Mouse (Mus musculus) ovary, postnatal 36 days (tissue): ENCODE results near the gene Tefm.
"Not testable (repeated sequence)": the region's sequence is repeated elsewhere in the genome, so short reads cannot be mapped to it uniquely, and the experiment has no call there.

Source experiments
- DNase-seq: peaks from one replicate; pipeline ENCODE4 v3.0.0; 2022; ENCODE audit warnings: low spot score, mixed read lengths

The Tefm gene

DNA sequence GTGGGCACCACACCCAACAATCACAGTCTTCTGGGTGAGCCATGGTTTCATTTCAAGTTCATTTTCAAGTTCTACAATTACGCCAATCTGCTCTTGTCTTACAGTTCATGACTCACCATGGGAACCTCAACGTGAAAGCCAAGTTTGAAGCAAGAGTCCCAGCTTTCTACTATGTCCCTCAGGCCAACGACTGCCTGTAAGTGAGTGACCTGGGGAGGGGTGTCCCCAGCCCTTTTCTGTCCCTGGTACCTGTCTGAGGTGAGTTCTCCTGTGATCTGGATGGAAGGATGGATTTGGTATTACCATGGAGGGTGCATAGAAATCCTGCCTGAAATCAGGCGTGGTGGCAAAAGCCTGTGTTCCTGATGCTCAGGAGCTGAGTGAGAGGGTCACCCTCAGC is 14.9 kb upstream of the Tefm start:
- no peak for DNase-seq

DNA sequence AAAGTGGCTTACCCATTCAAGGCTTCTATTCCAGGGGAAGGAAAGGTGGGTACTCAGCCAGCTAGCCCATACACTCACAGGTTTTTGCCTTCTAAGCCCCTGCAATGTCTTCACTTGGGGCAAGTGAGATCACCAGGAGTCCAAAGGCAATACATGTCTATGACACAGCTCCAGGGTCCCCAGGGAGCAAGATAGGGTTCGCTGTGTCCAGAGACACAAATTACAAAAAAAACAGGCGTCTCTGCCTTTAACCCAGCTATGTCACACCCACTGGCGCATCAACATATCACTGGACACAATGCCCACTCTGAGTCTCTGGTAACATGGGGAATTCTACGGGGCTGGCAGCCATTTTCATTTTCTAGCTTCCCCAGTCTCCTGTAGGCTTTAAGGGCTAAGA is 14.0 kb upstream of the Tefm start:
- no peak for DNase-seq

DNA sequence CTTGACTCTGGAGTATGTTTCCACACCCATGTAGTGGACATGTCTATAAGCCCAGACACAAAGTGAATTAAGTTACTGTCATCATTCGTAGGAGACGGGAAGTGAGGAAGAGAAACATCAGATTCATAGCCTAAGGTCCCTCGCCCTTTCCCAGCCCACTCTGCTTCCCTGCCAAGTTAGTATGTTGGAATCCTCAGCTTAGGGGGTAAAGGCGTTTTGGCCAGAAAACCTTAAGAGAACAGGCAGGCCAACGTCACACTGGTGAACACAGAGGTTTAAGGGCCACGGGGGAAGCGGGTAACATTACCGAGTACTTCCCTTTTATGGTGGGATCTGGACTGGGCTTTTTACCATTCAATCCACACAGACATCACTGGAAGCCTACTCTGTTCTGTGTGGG is 13.6 kb upstream of the Tefm start:
- DNase-seq, result no peak

GRCm38 (mm10) chr11:80154501-80154900 is 12.5 kb upstream of the Tefm start:
- DNase-seq, result no peak

DNA sequence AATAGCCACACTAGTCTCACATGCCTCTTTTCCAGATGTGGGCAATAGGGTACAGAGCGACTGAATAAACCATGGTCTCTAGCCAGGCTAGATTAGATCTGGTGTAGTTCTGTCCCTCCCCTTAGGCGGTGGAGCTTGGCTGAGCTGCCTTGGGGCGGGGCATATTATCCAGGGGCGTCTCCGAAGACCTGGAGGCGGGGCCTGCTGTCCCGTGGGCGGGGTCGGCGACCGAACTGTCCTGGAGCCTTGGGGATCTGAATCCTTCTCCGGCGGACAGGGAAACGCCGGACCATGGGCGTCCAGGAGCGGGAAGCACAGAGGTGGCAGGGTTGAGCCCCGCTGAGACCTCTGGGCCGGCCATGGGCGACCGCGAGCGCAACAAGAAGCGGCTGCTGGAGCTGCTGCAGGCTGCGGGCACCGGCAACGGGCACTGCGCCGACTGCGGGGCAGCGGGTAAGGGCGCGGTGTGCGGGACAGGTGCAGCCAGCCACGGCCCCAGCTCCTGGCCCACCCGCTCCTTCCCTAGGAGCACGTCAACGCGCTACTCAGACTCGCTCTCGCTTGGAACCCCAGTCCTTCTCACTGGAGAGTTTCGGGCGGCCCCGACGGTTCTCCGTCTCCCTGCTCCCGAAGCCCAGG is 12.0 kb upstream of the Tefm start, which contains the start of gene Adap2:
Gene Adap2 (plus strand): TSS at position 249 of the 639 bp plus-strand sequence.
- peak; percentile 90 for DNase-seq

GRCm38 (mm10) chr11:80152376-80152775 is 10.4 kb upstream of the Tefm start:
- no peak for DNase-seq

DNA sequence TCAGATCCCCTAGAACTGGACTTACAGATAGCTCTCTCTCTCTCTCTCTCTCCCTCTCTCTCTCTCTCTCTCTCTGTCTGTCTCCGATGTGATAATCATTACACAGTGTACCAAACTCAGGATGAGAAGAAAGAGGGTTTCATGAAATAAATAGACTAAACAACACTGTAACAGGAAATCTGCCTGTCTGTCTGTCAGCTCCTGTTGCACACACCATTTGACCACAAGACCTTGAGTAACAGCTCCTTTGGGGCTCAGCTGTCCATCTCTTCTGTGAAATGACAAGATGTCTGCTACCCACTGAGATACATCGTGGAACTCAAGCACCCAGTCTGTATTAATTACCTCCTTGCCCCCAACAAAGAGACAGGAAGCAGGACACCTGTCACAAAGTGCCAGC is 9.6 kb upstream of the Tefm start:
- DNase-seq, result no peak

DNA sequence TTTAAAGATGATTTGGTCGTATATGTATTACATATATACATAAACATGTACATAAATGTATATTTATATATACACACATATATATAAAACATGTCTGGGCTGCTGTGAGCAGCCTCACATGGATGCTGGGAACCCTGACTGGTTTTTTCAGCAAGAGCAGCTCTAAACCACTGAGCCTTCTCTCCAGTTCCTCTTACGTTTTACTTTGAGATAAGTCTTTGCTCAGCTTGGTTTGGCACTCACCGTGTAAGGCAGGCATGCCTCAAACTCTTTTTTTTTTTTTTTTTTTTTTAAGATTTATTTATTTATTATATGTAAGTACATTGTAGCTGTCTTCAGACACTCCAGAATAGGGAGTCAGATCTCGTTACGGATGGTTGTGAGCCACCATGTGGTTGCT is 8.6 kb upstream of the Tefm start:
- DNase-seq, result no peak

- DNase-seq, result no peak
Measured at GRCm38 (mm10) chr11:80149412-80150023, 7.5 kb upstream of the Tefm start.

- not testable (repeated sequence) for DNase-seq
Measured at GRCm38 (mm10) chr11:80148974-80149373, 7.0 kb upstream of the Tefm start.

- DNase-seq, result no peak
Measured at GRCm38 (mm10) chr11:80148313-80148712, 6.3 kb upstream of the Tefm start.

- no peak for DNase-seq
Measured at GRCm38 (mm10) chr11:80147748-80148147, 5.8 kb upstream of the Tefm start.

DNA sequence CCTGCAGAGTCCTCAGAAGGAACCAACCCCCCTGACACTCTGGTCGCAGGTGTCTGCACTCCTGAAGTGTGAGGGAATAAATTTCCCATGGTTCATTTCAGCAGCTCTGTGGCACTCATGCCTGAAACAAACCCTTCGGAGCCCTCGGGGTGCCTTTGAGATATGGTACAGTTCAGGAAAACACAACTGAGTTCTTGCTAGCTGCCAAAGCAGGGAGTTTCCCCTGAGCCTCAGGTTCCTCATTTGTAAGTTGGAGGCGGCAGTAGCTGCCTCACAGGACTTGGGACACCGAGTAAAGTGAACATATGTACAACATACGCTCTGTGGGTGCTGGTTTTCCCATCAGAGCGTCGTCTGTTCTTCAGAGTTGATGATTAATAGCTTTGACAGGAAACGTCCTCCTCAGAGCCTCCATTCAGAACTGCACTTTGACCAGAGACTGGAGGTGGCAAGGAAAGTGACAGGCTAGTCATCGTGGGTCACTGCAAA is 3.9 kb upstream of the Tefm start:
- DNase-seq, result no peak

GRCm38 (mm10) chr11:80142872-80143271 is 897 bp upstream of the Tefm start:
- DNase-seq, result no peak

DNA sequence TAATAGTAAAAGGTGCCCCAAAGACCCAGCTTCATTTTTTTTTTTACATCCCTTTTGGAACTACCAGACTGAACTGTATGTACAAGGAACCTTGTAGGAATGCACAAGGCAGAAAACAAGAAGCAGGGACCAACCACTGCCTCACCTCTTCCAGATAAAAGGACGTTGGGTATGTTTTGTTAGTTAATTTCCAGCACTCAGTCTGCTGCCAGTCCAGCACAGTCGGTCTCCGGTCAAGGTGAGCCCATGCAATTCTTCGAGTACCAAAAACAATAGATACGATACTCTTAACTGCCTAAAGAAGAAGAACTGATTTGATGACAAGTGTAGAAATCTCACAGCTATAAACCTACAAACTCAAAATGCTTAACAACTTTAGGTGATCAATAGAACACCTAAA is 4.2 kb downstream of the Tefm start:
- no peak for DNase-seq

DNA sequence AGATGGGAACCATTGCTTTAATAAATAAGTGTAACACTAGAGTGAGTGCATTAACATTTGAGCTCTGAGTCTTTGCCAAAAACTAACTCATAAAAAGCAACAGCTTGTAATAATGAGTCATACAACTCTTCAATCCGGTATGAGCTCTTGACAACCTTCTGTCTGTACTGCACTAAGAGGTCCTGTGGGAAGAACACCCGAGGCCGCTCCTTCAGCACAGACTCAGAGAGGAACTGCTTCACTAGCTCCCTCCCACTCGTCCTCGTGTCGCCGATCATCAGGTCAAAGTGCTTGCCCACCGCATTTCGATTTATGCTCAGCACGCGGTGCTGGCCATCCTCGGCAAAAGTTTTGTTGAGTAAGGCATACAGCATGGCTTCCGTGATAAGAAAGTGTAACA is 5.2 kb downstream of the Tefm start:
- DNase-seq, result no peak

DNA sequence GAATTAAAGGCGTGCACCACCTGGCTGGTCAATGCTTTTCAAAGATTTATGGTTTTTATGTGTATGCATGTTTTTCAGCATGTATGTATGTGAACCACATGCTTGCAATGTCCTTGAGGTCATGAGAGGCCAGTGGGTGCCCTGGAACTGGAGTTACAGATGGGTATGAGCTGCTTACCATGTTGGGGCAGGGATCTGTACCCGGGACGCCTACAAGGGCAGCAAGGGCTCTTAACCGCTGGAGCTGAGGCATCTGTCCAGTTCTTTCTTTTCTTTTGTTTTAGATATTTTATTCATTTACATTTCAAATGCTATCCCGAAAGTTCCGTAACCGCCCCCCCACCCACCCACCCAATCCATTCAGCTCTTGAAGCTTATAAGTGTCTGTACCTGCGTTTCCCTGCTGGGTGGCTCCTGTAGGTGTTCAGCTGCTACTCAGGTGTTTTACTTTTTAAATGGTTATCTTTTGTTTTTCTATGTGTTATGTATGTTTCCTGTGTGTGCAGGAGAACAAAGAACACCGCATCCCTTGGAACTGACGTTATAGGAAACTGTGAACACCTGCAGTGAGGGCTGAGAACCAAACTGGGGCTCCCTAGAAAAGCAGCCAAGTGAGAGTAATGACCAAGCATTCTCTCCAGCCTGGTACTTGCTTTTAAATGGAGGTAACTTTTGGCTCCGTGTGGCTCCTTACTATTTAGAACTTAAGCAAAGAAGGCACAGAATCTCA is 5.9 kb downstream of the Tefm start:
- DNase-seq, result no peak

GRCm38 (mm10) chr11:80134744-80135143 is 7.2 kb downstream of the Tefm start:
- DNase-seq, result no peak

GRCm38 (mm10) chr11:80132050-80132449 is 9.9 kb downstream of the Tefm start:
- DNase-seq, result no peak

GRCm38 (mm10) chr11:80116411-80116810 is 25.6 kb downstream of the Tefm start:
- no peak for DNase-seq

DNA sequence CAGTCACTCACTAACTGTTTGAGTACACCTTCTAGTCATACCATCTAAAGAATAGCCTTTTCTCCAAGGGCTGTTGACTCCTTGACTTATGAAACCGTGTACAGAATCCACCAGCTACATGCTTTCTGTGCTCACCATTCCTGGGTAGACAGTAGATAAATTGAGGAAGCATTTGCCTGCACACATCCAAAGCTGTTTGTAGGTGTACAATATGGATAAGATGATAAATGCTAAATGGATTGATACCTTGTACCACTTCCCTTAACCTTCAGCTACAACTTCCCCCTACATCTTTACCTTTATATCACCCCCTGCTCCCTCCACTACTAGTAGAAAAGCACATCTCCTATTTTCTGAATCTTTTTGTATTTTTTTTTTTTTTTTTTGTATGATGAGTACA is 37.6 kb downstream of the Tefm start:
- no peak for DNase-seq

DNA sequence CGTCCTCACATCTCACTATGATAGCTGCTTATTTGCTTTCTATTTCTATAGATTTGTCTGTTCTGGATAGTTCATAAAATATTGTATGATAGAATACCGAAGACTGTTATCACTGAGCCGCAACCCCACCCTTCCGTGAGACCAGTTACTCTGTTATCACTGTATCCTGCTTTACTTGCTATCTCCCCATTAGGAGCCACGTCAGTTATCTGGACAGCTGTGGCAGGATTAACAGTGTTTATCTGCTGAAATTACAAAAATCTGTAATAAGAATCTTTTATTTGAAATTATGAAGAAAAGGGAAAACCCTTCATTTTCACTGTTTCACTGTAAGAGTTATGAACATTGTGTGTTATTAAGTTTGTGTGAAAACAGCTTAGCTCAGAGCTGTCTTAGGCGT is 40.7 kb downstream of the Tefm start:
- no peak for DNase-seq

GRCm38 (mm10) chr11:80098444-80099056 is 43.4 kb downstream of the Tefm start:
- no peak for DNase-seq
